Comparison of ENCODE assay signal across 9 mouse cellular contexts in genomic region chr7:99824649-99825483, GRCm38 (mm10). TPM values are rescaled to one million over a fixed set of nuclear protein-coding genes. Genes with fewer than 3 reads are reported as not detected.
DNase-seq lines count a peak whose midpoint lies in the region; ATAC-seq and TF ChIP-seq lines count a peak whose summit lies in the region.
"Had no signal": no experiment of that assay in that cellular context is flagged by ENCODE, and none has a peak within 500 bp of the region (broad histone marks: within the 10 kb centered on the region; RNA-seq: fewer than 3 reads in every experiment).

No protein-coding gene starts in this region.

- intact Hi-C loops in left cerebral cortex, postnatal 4 days (cut with DNase I), result no loop called here

- peak overlapping the region; percentile 57; the same call in 1 of the 2 replicates for H3K27ac ChIP-seq in lung, postnatal 0 days (ENCODE audit: low read length)
- H3K27ac ChIP-seq in liver, embryonic 15.5 days (replicated peaks), result peak overlapping the region; percentile 94

- peaks cover 2% of the 10 kb centered on the region; the same call in 1 of the 2 replicates for H3K4me1 ChIP-seq in lung, postnatal 0 days (ENCODE audit: insufficient read depth, low read depth, low read length)
- peaks cover 60% of the 10 kb centered on the region for H3K4me1 ChIP-seq in liver, embryonic 15.5 days (replicated peaks)

- no peak for ATAC-seq in lung, postnatal 0 days
- peak; percentile 43 for ATAC-seq in erythroid progenitor cell, adult 5-6 weeks (replicated peaks; ENCODE audit: low FRiP score, poor library complexity, severe bottlenecking)
- ATAC-seq in liver, embryonic 15.5 days (ENCODE audit: insufficient read depth), result peak; percentile 71
- no peak for ATAC-seq in frontal cortex, adult (ENCODE audit: low TSS enrichment)

- no peak overlapping the region for H3K4me3 ChIP-seq in lung, postnatal 0 days (ENCODE audit: low read depth, low read length)
- H3K4me3 ChIP-seq in liver, embryonic 15.5 days (replicated peaks), result peak overlapping the region; percentile 74

- TF ChIP-seq CTCF in lung, postnatal 0 days (IDR thresholded peaks at IDR 0.05), result no peak

- peak; percentile 31 for DNase-seq in lung, postnatal 0 days (ENCODE audit: low spot score)
- DNase-seq in lung, adult 18-20 months, result no peak
- DNase-seq in yolk sac, embryonic 10.5 days (ENCODE audit: low spot score), result peak; percentile 24
- DNase-seq in left cerebral cortex, postnatal 4 days, result no peak
- DNase-seq: gastrocnemius, postnatal 36 days; kidney, adult 18-20 months had no signal

- H3K27me3 ChIP-seq in lung, postnatal 0 days (replicated peaks; ENCODE audit: insufficient read depth, low read length), result no peaks in the 10 kb centered on the region
- no peaks in the 10 kb centered on the region for H3K27me3 ChIP-seq in liver, embryonic 15.5 days

- no peak overlapping the region for H3K9ac ChIP-seq in lung, postnatal 0 days (replicated peaks; ENCODE audit: low read depth)
- H3K9ac ChIP-seq in liver, embryonic 15.5 days, result peak overlapping the region; percentile 52

- 54% methylated on average over 16 of the region's 16 CpGs for WGBS in lung, postnatal 0 days
- 13% methylated on average over 16 of the region's 16 CpGs for WGBS in liver, embryonic 15.5 days (ENCODE audit: insufficient replicate concordance)

- no peaks in the 10 kb centered on the region for H3K36me3 ChIP-seq in lung, postnatal 0 days (ENCODE audit: insufficient read depth, low read length)
- peaks cover 20% of the 10 kb centered on the region for H3K36me3 ChIP-seq in liver, embryonic 15.5 days (replicated peaks)

- peak overlapping the region; percentile 30 for H3K4me2 ChIP-seq in lung, postnatal 0 days (replicated peaks; ENCODE audit: low read depth, low read length)
- H3K4me2 ChIP-seq in liver, embryonic 15.5 days, result peak overlapping the region; percentile 77

- H3K9me3 ChIP-seq in lung, postnatal 0 days (ENCODE audit: low read length), result no peaks in the 10 kb centered on the region
- H3K9me3 ChIP-seq in liver, embryonic 15.5 days (replicated peaks), result no peaks in the 10 kb centered on the region

- TF ChIP-seq EP300 in lung, postnatal 0 days (IDR thresholded peaks at IDR 0.05), result no peak

RNA-seq across cellular contexts. Expression of gene Neu3, which starts 3.4 kb away (rescaled TPM):
- 5.8 and 7.6 TPM in 2 replicates for polyA plus RNA-seq in lung, postnatal 0 days (2015; fragmentation: Nextera tagmentation; extraction: Ambion mirVana)
- 17.3 and 21.0 TPM in 2 replicates for total RNA-seq in erythroid progenitor cell, adult 5-6 weeks (2015; ENCODE audit: low replicate concordance)
- total RNA-seq in erythroid progenitor cell, adult 5-6 weeks (2017; ENCODE audit: low replicate concordance), result 22.8 and 23.1 TPM in 2 replicates
- polyA plus RNA-seq in liver, embryonic 15.5 days (2015; fragmentation: Nextera tagmentation; extraction: Ambion mirVana), result 4.9 and 5.4 TPM in 2 replicates
- 1 to 10 TPM; 2.4 to 2.5 TPM for total RNA-seq in left cerebral cortex, postnatal 4 days (2021)

RNA-seq across cellular contexts. Expression of gene Xrra1, which starts 34.0 kb away (rescaled TPM):
- polyA plus RNA-seq in lung, postnatal 0 days (2015; fragmentation: Nextera tagmentation; extraction: Ambion mirVana), result 1.1 and 1.3 TPM in 2 replicates
- total RNA-seq in erythroid progenitor cell, adult 5-6 weeks (2015; ENCODE audit: low replicate concordance), result not detected in 2 replicates
- 0.90 TPM in 1 of 2 replicates, not detected in the other for total RNA-seq in erythroid progenitor cell, adult 5-6 weeks (2017; ENCODE audit: low replicate concordance)
- polyA plus RNA-seq in liver, embryonic 15.5 days (2015; fragmentation: Nextera tagmentation; extraction: Ambion mirVana), result not detected in 2 replicates
- total RNA-seq in left cerebral cortex, postnatal 4 days (2021), result 1 to 10 TPM in 1 of 2 experiments, under 1 TPM in 1; 0.64 to 1.4 TPM

RNA-seq across cellular contexts. Expression of gene Spcs2, which starts 38.4 kb away (rescaled TPM):
- 318 and 342 TPM in 2 replicates for polyA plus RNA-seq in lung, postnatal 0 days (2015; fragmentation: Nextera tagmentation; extraction: Ambion mirVana)
- total RNA-seq in erythroid progenitor cell, adult 5-6 weeks (2015; ENCODE audit: low replicate concordance), result 94.1 and 169 TPM in 2 replicates
- 101 and 153 TPM in 2 replicates for total RNA-seq in erythroid progenitor cell, adult 5-6 weeks (2017; ENCODE audit: low replicate concordance)
- 169 and 193 TPM in 2 replicates for polyA plus RNA-seq in liver, embryonic 15.5 days (2015; fragmentation: Nextera tagmentation; extraction: Ambion mirVana)
- total RNA-seq in left cerebral cortex, postnatal 4 days (2021), result 10 to 100 TPM; 83.1 to 90.7 TPM

Comparison
In these comparisons a context has a peak if more than half of its experiments do, and no peak if none do; other contexts are left out.
1. DNase-seq: peak in lung, postnatal 0 days (single experiment) and yolk sac, embryonic 10.5 days (single experiment); none in lung, adult 18-20 months (0 of 2) and left cerebral cortex, postnatal 4 days (single experiment).
2. ATAC-seq: peak in erythroid progenitor cell, adult 5-6 weeks (single experiment) and liver, embryonic 15.5 days (single experiment); none in lung, postnatal 0 days (single experiment) and frontal cortex, adult (single experiment).
3. RNA of gene Neu3, which starts 3.4 kb away (total RNA-seq): 17.3 to 23.1 TPM in erythroid progenitor cell, adult 5-6 weeks; 2.4 to 2.5 TPM in left cerebral cortex, postnatal 4 days; every median in the first group is over 4 times any median in the second.